Mouse (Mus musculus): ENCODE results near the gene Rom1. TPM values are rescaled to one million over a fixed set of nuclear protein-coding genes. Genes with fewer than 3 reads are reported as not detected.
A peak's percentile ranks its signal among the peaks of the same experiment; 100 is the strongest.

Gene Rom1
- polyA plus RNA-seq, 1 experiment from 2014 or later = 5.7 TPM

GRCm38 (mm10) chr19:8880311-8881033 lies 48.7 kb downstream of the Rom1 start, which contains the start of gene Uqcc3:
Gene Uqcc3, minus strand, starts transcription at chr19:8880923.
- no peak for TF ChIP-seq CTCF (IDR thresholded peaks at IDR 0.05)
- 0 out of 2 replicates have a peak, but pooled peaks have one; percentile 12 for TF ChIP-seq EP300 (IDR thresholded peaks at IDR 0.05)
- Histone ChIP-seq H3K4me3 (ENCODE audit: low read depth, low read length) (peak within 1 kb of the TSS; percentile 67), H3K9ac (replicated peaks; ENCODE audit: low read depth) (peak within 1 kb of the TSS; percentile 89), H3K9me3 (ENCODE audit: low read length) (no peaks in the 10 kb centered on the region), H3K27me3 (replicated peaks; ENCODE audit: insufficient read depth, low read length) (no peaks in the 10 kb centered on the region), H3K36me3 (ENCODE audit: insufficient read depth, low read length) (0 out of 2 replicates have a peak, but pooled peaks cover 3% of the 10 kb centered on the region), H3K4me1 (ENCODE audit: insufficient read depth, low read depth, low read length) (no peaks in the 10 kb centered on the region), H3K4me2 (replicated peaks; ENCODE audit: low read depth, low read length) (peak within 1 kb of the TSS; percentile 79), H3K27ac (ENCODE audit: low read length) (peak within 1 kb of the TSS; percentile 91)
- ATAC-seq = peak; percentile 98
- peak; percentile 95 for DNase-seq (ENCODE audit: low spot score)
- 0% methylated on average over 42 of the region's 42 CpGs for WGBS

Small RNAs within 50 kb of the gene (microRNA-seq; reads per million reads assigned to microRNA genes)
- not detected for gene Mir5136

Other genes with a start within 250 kb of the Rom1 start
- gene Slc3a2, start 206.0 kb downstream of the Rom1 start, polyA plus RNA-seq (2015; fragmentation: Nextera tagmentation; extraction: Ambion mirVana) = 91.8 and 97.9 TPM in 2 replicates
- 45.3 and 48.7 TPM in 2 replicates for gene Wdr74, start 193.5 kb downstream of the Rom1 start, polyA plus RNA-seq (2015; fragmentation: Nextera tagmentation; extraction: Ambion mirVana)
- gene 1700092M07Rik, start 188.6 kb downstream of the Rom1 start, polyA plus RNA-seq (2015; fragmentation: Nextera tagmentation; extraction: Ambion mirVana) = 0.75 and 0.82 TPM in 2 replicates
- 130 and 143 TPM in 2 replicates for gene Stx5a, start 187.9 kb downstream of the Rom1 start, polyA plus RNA-seq (2015; fragmentation: Nextera tagmentation; extraction: Ambion mirVana)
- gene Nxf1, start 172.3 kb downstream of the Rom1 start, polyA plus RNA-seq (2015; fragmentation: Nextera tagmentation; extraction: Ambion mirVana) = 88.8 and 89.7 TPM in 2 replicates
- 157 and 159 TPM in 2 replicates for gene Tmem223, start 158.4 kb downstream of the Rom1 start, polyA plus RNA-seq (2015; fragmentation: Nextera tagmentation; extraction: Ambion mirVana)
- 114 and 127 TPM in 2 replicates for gene Tmem179b, start 154.9 kb downstream of the Rom1 start, polyA plus RNA-seq (2015; fragmentation: Nextera tagmentation; extraction: Ambion mirVana)
- 11.8 and 12.9 TPM in 2 replicates for gene Taf6l, start 142.9 kb downstream of the Rom1 start, polyA plus RNA-seq (2015; fragmentation: Nextera tagmentation; extraction: Ambion mirVana)
- gene Polr2g, start 130.8 kb downstream of the Rom1 start, polyA plus RNA-seq (2015; fragmentation: Nextera tagmentation; extraction: Ambion mirVana) = 110 and 123 TPM in 2 replicates
- gene Zbtb3, start 126.8 kb downstream of the Rom1 start, polyA plus RNA-seq (2015; fragmentation: Nextera tagmentation; extraction: Ambion mirVana) = 2.3 and 2.6 TPM in 2 replicates
- gene Ttc9c, start 110.0 kb downstream of the Rom1 start, polyA plus RNA-seq (2015; fragmentation: Nextera tagmentation; extraction: Ambion mirVana) = 21.4 and 22.8 TPM in 2 replicates
- 4.3 and 5.3 TPM in 2 replicates for gene Hnrnpul2, start 109.3 kb downstream of the Rom1 start, polyA plus RNA-seq (2015; fragmentation: Nextera tagmentation; extraction: Ambion mirVana)
- not detected in 2 replicates for gene AC129217.1, start 99.6 kb downstream of the Rom1 start, polyA plus RNA-seq (2015; fragmentation: Nextera tagmentation; extraction: Ambion mirVana)
- 66.3 and 66.8 TPM in 2 replicates for gene Bscl2, start 91.9 kb downstream of the Rom1 start, polyA plus RNA-seq (2015; fragmentation: Nextera tagmentation; extraction: Ambion mirVana)
- gene Gng3, start 90.2 kb downstream of the Rom1 start, polyA plus RNA-seq (2015; fragmentation: Nextera tagmentation; extraction: Ambion mirVana) = 0.35 and 0.46 TPM in 2 replicates
- gene Lrrn4cl, start 78.6 kb downstream of the Rom1 start, polyA plus RNA-seq (2015; fragmentation: Nextera tagmentation; extraction: Ambion mirVana) = 1.7 and 1.9 TPM in 2 replicates
- gene Ubxn1, start 57.9 kb downstream of the Rom1 start, polyA plus RNA-seq (2015; fragmentation: Nextera tagmentation; extraction: Ambion mirVana) = 153 and 164 TPM in 2 replicates
- 75.2 and 84.3 TPM in 2 replicates for gene Uqcc3, start 48.4 kb downstream of the Rom1 start, polyA plus RNA-seq (2015; fragmentation: Nextera tagmentation; extraction: Ambion mirVana)
- gene Lbhd1, start 45.6 kb downstream of the Rom1 start, polyA plus RNA-seq (2015; fragmentation: Nextera tagmentation; extraction: Ambion mirVana) = 33.6 and 40.0 TPM in 2 replicates
- gene Gm49403, start 45.4 kb downstream of the Rom1 start, polyA plus RNA-seq (2015; fragmentation: Nextera tagmentation; extraction: Ambion mirVana) = not detected in 2 replicates
- gene 1810009A15Rik, start 40.5 kb downstream of the Rom1 start, polyA plus RNA-seq (2015; fragmentation: Nextera tagmentation; extraction: Ambion mirVana) = 44.4 and 45.3 TPM in 2 replicates
- gene Gm49416, start 40.4 kb downstream of the Rom1 start, polyA plus RNA-seq (2015; fragmentation: Nextera tagmentation; extraction: Ambion mirVana) = not detected in 2 replicates
- gene Ints5, start 36.4 kb downstream of the Rom1 start, polyA plus RNA-seq (2015; fragmentation: Nextera tagmentation; extraction: Ambion mirVana) = 16.6 and 16.7 TPM in 2 replicates
- 41.4 and 45.7 TPM in 2 replicates for gene Ganab, start 31.3 kb downstream of the Rom1 start, polyA plus RNA-seq (2015; fragmentation: Nextera tagmentation; extraction: Ambion mirVana)
- gene B3gat3, start 9.0 kb downstream of the Rom1 start, polyA plus RNA-seq (2015; fragmentation: Nextera tagmentation; extraction: Ambion mirVana) = 39.5 and 39.6 TPM in 2 replicates
- 28.6 and 30.5 TPM in 2 replicates for gene Eml3, start 196 bp upstream of the Rom1 start, polyA plus RNA-seq (2015; fragmentation: Nextera tagmentation; extraction: Ambion mirVana)
- 81.8 and 84.7 TPM in 2 replicates for gene Mta2, start 12.5 kb upstream of the Rom1 start, polyA plus RNA-seq (2015; fragmentation: Nextera tagmentation; extraction: Ambion mirVana)
- gene Tut1, start 24.5 kb upstream of the Rom1 start, polyA plus RNA-seq (2015; fragmentation: Nextera tagmentation; extraction: Ambion mirVana) = 12.8 and 13.6 TPM in 2 replicates
- 153 and 159 TPM in 2 replicates for gene Eef1g, start 37.7 kb upstream of the Rom1 start, polyA plus RNA-seq (2015; fragmentation: Nextera tagmentation; extraction: Ambion mirVana)
- gene Ahnak, start 59.9 kb upstream of the Rom1 start, polyA plus RNA-seq (2015; fragmentation: Nextera tagmentation; extraction: Ambion mirVana) = 151 and 163 TPM in 2 replicates
- gene Scgb1a1, start 158.6 kb upstream of the Rom1 start, polyA plus RNA-seq (2015; fragmentation: Nextera tagmentation; extraction: Ambion mirVana) = 26,192 and 26,425 TPM in 2 replicates
- gene Asrgl1, start 206.3 kb upstream of the Rom1 start, polyA plus RNA-seq (2015; fragmentation: Nextera tagmentation; extraction: Ambion mirVana) = 5.9 and 7.9 TPM in 2 replicates